Mouse (Mus musculus) kidney, embryonic 14.5 days (tissue): ENCODE measurements around the gene Epb41l4b. TPM values are rescaled to one million over a fixed set of nuclear protein-coding genes. Genes with fewer than 3 reads are reported as not detected.

Experiments
- ATAC-seq: fragments of 200-750 bp; cut with Nextera tagmentation; 2 replicates; pipeline ENCODE4 v1.8.0; 2017; ENCODE audit warnings: moderate number of reproducible peaks, mild to moderate bottlenecking, moderate TSS enrichment, moderate library complexity; ENCODE audit not compliant: low FRiP score, low TSS enrichment
- H3K27ac ChIP-seq: fragments of 300-500 bp; sonication (generic); 2 replicates; pipeline ENCODE4 v1.5.1; 2014; ENCODE audit warnings: low read depth, mild to moderate bottlenecking, low read length, moderate library complexity, mixed read lengths
- H3K27me3 ChIP-seq: fragments of 300-500 bp; sonication (generic); 2 replicates; pipeline ENCODE4 v1.6.1; 2014; ENCODE audit warnings: mild to moderate bottlenecking, low read length; ENCODE audit not compliant: control insufficient read depth, insufficient read depth
- H3K36me3 ChIP-seq: fragments of 300-500 bp; sonication (generic); 2 replicates; pipeline ENCODE4 v1.6.1; 2014; ENCODE audit warnings: low read length, mixed read lengths; ENCODE audit not compliant: control insufficient read depth, insufficient read depth
- H3K4me1 ChIP-seq: fragments of 300-500 bp; sonication (generic); 2 replicates; pipeline ENCODE4 v1.6.1; 2014; ENCODE audit warnings: low read length, mixed read lengths; ENCODE audit not compliant: control insufficient read depth, insufficient read depth
- H3K4me2 ChIP-seq: fragments of 300-500 bp; sonication (generic); replicated peaks from 2 replicates; pipeline ENCODE4 v1.6.1; 2014; ENCODE audit warnings: low read depth, mild to moderate bottlenecking, low read length
- H3K4me3 ChIP-seq: fragments of 300-500 bp; sonication (generic); 2 replicates; pipeline ENCODE4 v1.5.1; 2014; ENCODE audit warnings: mild to moderate bottlenecking, low read length
- H3K9ac ChIP-seq: fragments of 300-500 bp; sonication (generic); 2 replicates; pipeline ENCODE4 v1.6.1; 2014; ENCODE audit warnings: low read depth, mild to moderate bottlenecking, low read length, moderate library complexity
- H3K9me3 ChIP-seq: fragments of 300-500 bp; sonication (generic); 2 replicates; pipeline ENCODE4 v1.6.1; 2016; ENCODE audit warnings: low read length; ENCODE audit not compliant: control insufficient read depth
- WGBS: fragments of 180-500 bp; shearing (Covaris S2); extraction: QIAGEN DNeasy Blood & Tissue Kit; methylation state at CpG from one replicate; pipeline ENCODE4 v1.1.7; 2014; 5-methylcytosine and 5-hydroxymethylcytosine counted together
- polyA plus RNA-seq: library from polyadenylated mRNA; unstranded; fragments of >200 nt; fragmentation: Nextera tagmentation; extraction: Ambion mirVana; gene quantifications from 2 replicates; pipeline ENCODE4 v1.2.1, GENCODE M21; 2014

Gene Epb41l4b
- polyA plus RNA-seq, 1 experiment from 2014 or later, result 2.9 TPM

GRCm38 (mm10) chr4:57010425-57010824, 132.8 kb downstream of the Epb41l4b start:
- Histone ChIP-seq H3K36me3 (no peaks in the 10 kb centered on the region), H3K27me3 (no peaks in the 10 kb centered on the region), H3K4me3 (no peak overlapping the region), H3K27ac (no peak overlapping the region), H3K9ac (no peak overlapping the region), H3K4me2 (no peak overlapping the region), H3K9me3 (no peaks in the 10 kb centered on the region), H3K4me1 (no peaks in the 10 kb centered on the region)
- WGBS, result 55% methylated on average over 5 of the region's 5 CpGs
- ATAC-seq, result no peak

- WGBS, result 76% methylated on average over 9 of the region's 9 CpGs
- no peaks in the 10 kb centered on the region for H3K4me1 ChIP-seq
- no peak for ATAC-seq
- no peaks in the 10 kb centered on the region for H3K9me3 ChIP-seq
- no peak overlapping the region for H3K9ac ChIP-seq
- H3K4me3 ChIP-seq, result no peak overlapping the region
- no peaks in the 10 kb centered on the region for H3K27me3 ChIP-seq
- no peak overlapping the region for H3K27ac ChIP-seq
- H3K36me3 ChIP-seq, result no peaks in the 10 kb centered on the region
- no peak overlapping the region for H3K4me2 ChIP-seq
These were observed 135.5 kb downstream of the Epb41l4b start for GRCm38 (mm10) chr4:57007717-57008116.

- no peaks in the 10 kb centered on the region for H3K36me3 ChIP-seq
- no peak overlapping the region for H3K9ac ChIP-seq
- no peaks in the 10 kb centered on the region for H3K4me1 ChIP-seq
- H3K27ac ChIP-seq, result no peak overlapping the region
- no peaks in the 10 kb centered on the region for H3K9me3 ChIP-seq
- H3K4me3 ChIP-seq, result no peak overlapping the region
- no peak overlapping the region for H3K4me2 ChIP-seq
- 81% methylated on average over 8 of the region's 8 CpGs for WGBS
- H3K27me3 ChIP-seq, result no peaks in the 10 kb centered on the region
- ATAC-seq, result no peak
These were observed 138.2 kb downstream of the Epb41l4b start for GRCm38 (mm10) chr4:57005011-57005410.

- H3K4me1 ChIP-seq, result no peaks in the 10 kb centered on the region
- no peak for ATAC-seq
- 84% methylated on average over 8 of the region's 8 CpGs for WGBS
- H3K9ac ChIP-seq, result no peak overlapping the region
- no peaks in the 10 kb centered on the region for H3K36me3 ChIP-seq
- no peaks in the 10 kb centered on the region for H3K9me3 ChIP-seq
- no peak overlapping the region for H3K4me3 ChIP-seq
- no peak overlapping the region for H3K27ac ChIP-seq
- H3K4me2 ChIP-seq, result no peak overlapping the region
- no peaks in the 10 kb centered on the region for H3K27me3 ChIP-seq
These were observed 139.4 kb downstream of the Epb41l4b start for GRCm38 (mm10) chr4:57003886-57004285.

GRCm38 (mm10) chr4:57002751-57003150, 140.5 kb downstream of the Epb41l4b start:
- Histone ChIP-seq H3K4me3 (no peak overlapping the region), H3K4me2 (no peak overlapping the region), H3K27me3 (no peaks in the 10 kb centered on the region), H3K27ac (no peak overlapping the region), H3K9ac (no peak overlapping the region), H3K4me1 (no peaks in the 10 kb centered on the region), H3K9me3 (no peaks in the 10 kb centered on the region), H3K36me3 (no peaks in the 10 kb centered on the region)
- 50% methylated on average over 3 of the region's 3 CpGs for WGBS
- ATAC-seq, result no peak

GRCm38 (mm10) chr4:57001437-57001836, 141.8 kb downstream of the Epb41l4b start:
- no peak for ATAC-seq
- Histone ChIP-seq H3K4me1 (no peaks in the 10 kb centered on the region), H3K27me3 (no peaks in the 10 kb centered on the region), H3K4me2 (no peak overlapping the region), H3K9me3 (no peaks in the 10 kb centered on the region), H3K9ac (no peak overlapping the region), H3K36me3 (no peaks in the 10 kb centered on the region), H3K27ac (no peak overlapping the region), H3K4me3 (no peak overlapping the region)
- 81% methylated on average over 2 of the region's 2 CpGs for WGBS

- 81% methylated on average over 7 of the region's 7 CpGs for WGBS
- Histone ChIP-seq H3K4me1 (no peaks in the 10 kb centered on the region), H3K36me3 (no peaks in the 10 kb centered on the region), H3K27me3 (peaks cover 28% of the 10 kb centered on the region), H3K4me2 (no peak overlapping the region), H3K9me3 (no peaks in the 10 kb centered on the region), H3K27ac (no peak overlapping the region), H3K9ac (no peak overlapping the region), H3K4me3 (no peak overlapping the region)
- no peak for ATAC-seq
These were observed 149.9 kb downstream of the Epb41l4b start for GRCm38 (mm10) chr4:56993331-56993730.

GRCm38 (mm10) chr4:56991951-56992350, 151.3 kb downstream of the Epb41l4b start:
- no peaks in the 10 kb centered on the region for H3K9me3 ChIP-seq
- H3K36me3 ChIP-seq, result no peaks in the 10 kb centered on the region
- H3K27me3 ChIP-seq, result peaks cover 28% of the 10 kb centered on the region
- no peak for ATAC-seq
- 76% methylated on average over 2 of the region's 2 CpGs for WGBS
- no peak overlapping the region for H3K4me2 ChIP-seq
- no peak overlapping the region for H3K4me3 ChIP-seq
- H3K27ac ChIP-seq, result no peak overlapping the region
- H3K9ac ChIP-seq, result no peak overlapping the region
- no peaks in the 10 kb centered on the region for H3K4me1 ChIP-seq

GRCm38 (mm10) chr4:56990215-56990584, 153.0 kb downstream of the Epb41l4b start, which contains the start of gene Frrs1l:
Gene Frrs1l, minus strand, starts transcription at chr4:56990391.
- H3K4me2 ChIP-seq, result peak within 1 kb of the TSS; percentile 100
- no peaks in the 10 kb centered on the region for H3K36me3 ChIP-seq
- H3K27ac ChIP-seq, result no peak within 1 kb of the TSS
- no peaks in the 10 kb centered on the region for H3K4me1 ChIP-seq
- peak within 1 kb of the TSS; percentile 60 for H3K9ac ChIP-seq
- ATAC-seq, result 0 out of 2 replicates have a peak, but pooled peaks have one; percentile 55
- peaks cover 28% of the 10 kb centered on the region for H3K27me3 ChIP-seq
- WGBS, result under 1% methylated on average over 40 of the region's 44 CpGs
- no peaks in the 10 kb centered on the region for H3K9me3 ChIP-seq
- H3K4me3 ChIP-seq, result peak within 1 kb of the TSS; percentile 65
